Mouse (Mus musculus): ENCODE measurements at regions not wholly inside any gene's neighbourhood (a gene's known extent, or its start where the extent isn't known, plus 50 kb on each side); places are given as distances from the start of the nearest gene placed in this dataset.
A peak's percentile ranks its signal among the peaks of the same experiment; 100 is the strongest.

DNA sequence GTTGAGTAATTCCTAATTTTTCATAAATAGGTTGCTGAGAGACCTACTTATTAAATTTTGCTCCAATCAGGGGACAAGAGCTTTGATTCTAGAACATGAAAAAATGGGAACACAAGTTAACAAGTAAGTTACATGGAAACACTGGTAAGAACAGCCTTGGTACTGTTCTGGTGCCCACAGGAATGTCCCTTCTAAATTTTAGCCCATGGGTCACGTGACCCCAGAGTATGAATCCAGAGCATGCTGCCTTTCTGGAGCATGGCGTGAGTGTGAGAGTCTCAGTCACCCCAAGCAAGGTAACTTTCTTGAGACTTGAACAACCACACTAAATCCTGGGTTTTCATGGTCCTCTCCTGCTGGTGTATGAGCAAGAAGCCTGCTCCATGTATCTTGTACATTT, 263.7 kb upstream of the Actbl2 start:
- DNase-seq = no peak

DNA sequence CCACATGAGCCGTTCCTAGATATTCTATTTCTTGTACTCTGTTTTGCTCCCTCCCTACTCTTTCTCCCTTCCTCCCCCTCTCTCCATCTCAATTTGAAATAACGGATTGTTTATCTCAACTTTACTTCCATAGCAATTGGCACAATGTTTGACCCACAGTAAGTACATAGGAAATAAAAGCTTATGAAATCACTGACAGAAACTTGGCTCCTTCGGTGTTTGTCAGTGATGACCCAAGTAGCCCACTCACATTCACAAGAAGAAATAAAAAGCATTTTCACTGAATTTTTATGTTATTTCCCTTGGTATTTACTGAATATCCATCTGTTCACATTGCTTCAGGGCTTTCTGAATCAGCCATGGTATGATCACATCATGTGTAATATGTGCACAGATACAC, 260.2 kb upstream of the Actbl2 start:
- no peak for DNase-seq

DNA sequence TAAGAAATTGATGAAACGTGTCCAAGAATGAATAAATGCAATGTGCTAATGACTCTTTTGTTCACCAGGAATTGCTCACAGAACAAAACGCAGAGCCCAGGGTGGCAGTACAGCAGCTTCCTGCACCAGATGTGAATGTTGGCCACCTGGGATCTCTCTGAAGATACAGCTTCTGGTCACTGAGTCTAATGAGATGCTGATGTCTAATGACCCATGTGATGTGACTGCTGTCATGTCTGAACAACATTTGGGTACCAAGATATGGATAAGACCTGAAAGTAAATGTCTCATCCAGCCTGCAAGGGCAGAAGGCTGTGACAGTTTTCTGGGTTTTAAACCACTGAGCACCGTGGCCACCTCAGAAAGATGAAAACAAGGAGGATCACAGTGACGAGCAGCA, 252.1 kb upstream of the Actbl2 start:
- DNase-seq = no peak

DNA sequence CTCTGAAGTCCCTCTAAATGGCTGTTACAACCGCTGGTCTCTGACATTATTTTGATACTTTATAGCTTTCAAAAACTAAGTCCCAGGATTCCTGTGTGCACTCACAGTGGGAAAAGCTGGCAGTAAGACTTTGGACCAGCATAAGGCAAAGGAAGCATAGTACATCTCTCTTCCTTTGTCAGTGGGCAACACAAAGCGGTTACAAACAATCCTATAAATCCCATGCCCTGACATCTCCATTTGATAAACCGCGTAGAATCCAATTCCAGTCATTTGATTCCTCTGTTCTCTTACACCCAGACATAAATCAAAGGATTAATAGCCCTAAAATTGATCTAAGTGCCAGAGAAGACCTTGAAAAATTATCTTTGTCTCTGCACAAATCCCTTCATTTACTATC, 240.7 kb upstream of the Actbl2 start:
- no peak for DNase-seq

- no peak for DNase-seq
Measured at GRCm38 (mm10) chr13:111030111-111030510, 224.7 kb upstream of the Actbl2 start.

DNA sequence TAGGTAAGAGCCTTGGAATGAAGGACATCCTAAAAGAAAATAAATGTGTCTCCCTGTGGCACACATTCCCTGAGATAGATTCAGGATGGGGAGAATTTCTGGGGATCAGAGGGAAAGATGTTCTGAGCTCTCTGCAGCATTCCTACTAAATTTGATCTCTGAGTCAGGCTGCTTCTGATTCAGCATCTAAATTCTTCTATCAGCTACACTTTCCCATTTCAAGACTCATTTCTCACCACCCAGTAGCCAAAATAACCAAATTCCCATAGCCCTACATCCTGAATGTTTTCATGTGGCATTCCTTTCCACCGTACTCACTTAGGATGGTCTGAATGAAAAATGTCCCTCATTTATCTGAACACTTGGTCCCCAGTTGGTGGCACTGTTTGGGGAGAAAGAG, 223.2 kb upstream of the Actbl2 start:
- DNase-seq = no peak

GRCm38 (mm10) chr13:111043637-111044036, 211.2 kb upstream of the Actbl2 start:
- DNase-seq = no peak

DNA sequence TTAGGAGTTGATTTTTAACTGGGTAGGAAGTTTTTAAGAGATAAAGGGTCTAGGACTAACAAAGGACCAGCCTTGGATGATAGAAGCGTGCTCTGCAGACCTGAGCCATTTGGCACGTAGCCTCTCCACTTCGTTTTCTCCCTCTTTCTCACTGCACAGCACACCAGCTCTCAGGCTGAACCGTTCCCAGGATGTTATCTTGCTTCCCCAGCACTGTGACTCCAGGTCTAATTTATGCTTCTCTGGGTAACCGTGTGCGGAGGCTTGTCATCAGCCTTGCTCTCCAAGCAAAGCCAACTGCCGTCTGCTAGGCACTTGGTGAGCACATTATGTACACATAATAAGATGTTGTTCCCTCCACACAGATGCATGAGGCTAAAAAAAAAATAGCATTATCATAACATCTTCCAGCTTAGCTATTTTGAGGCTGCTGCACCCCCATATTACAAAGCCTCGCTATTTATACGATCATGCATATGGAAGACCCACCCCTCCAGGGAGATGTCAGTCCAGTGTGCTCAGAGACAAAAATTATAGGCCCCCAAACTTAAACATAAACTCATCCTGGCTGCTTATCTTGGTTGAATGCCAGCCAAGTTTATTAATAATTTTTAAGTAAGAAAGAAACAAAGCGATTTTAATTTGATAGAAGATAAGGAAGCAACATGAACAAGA, 210.3 kb upstream of the Actbl2 start:
- DNase-seq = no peak

GRCm38 (mm10) chr13:111050097-111050496, 204.7 kb upstream of the Actbl2 start:
- peak; percentile 9 for DNase-seq

GRCm38 (mm10) chr13:111055817-111056216, 199.0 kb upstream of the Actbl2 start:
- no peak for DNase-seq

- no peak for DNase-seq
Measured at GRCm38 (mm10) chr13:111087753-111088152, 167.1 kb upstream of the Actbl2 start.

DNA sequence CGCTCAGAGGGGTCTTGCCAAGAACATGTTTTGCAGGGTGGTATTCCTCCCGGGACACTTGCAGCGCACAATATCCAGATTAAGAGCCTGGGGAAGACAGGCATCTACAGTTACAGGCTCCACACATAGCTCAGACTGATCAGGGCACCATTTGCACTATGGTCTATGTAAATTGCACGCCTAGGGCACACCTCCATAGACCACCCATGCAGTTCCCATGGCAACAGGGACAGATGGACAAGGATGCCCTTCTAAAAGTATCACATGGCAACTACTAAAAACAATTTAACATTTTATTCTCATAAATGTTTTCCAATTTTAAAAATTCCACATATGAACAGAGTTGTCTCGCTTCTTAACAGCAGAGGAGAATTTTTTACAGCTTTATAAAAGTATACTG, 158.7 kb upstream of the Actbl2 start:
- no peak for DNase-seq

- no peak for DNase-seq
Measured at GRCm38 (mm10) chr13:111097336-111097735, 157.5 kb upstream of the Actbl2 start.

GRCm38 (mm10) chr13:111098738-111099137, 156.1 kb upstream of the Actbl2 start:
- DNase-seq = no peak

- no peak for DNase-seq
Measured at GRCm38 (mm10) chr13:111099252-111099651, 155.6 kb upstream of the Actbl2 start.

DNA sequence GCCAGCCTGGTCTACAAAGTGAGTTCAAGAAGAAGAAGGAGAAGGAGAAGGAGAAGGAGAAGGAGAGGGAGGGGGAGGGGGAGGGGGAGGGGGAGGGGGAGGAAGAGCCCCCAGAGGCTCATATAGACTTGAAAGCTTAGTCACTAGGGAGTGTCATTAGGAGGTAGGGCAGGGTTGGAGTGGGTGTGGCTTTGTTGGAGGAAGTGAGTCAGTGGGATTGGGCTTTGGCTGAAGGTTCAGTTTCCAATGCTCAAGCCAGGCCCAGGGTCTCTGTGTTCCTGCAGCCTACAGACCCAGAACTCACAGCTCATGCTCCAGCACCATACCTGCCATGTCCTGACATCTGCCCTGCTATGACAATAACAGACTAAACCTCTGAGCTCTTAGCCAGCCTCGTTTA, 154.4 kb upstream of the Actbl2 start:
- DNase-seq = no peak

- DNase-seq = no peak
Measured at GRCm38 (mm10) chr13:111104567-111105219, 150.1 kb upstream of the Actbl2 start.

DNA sequence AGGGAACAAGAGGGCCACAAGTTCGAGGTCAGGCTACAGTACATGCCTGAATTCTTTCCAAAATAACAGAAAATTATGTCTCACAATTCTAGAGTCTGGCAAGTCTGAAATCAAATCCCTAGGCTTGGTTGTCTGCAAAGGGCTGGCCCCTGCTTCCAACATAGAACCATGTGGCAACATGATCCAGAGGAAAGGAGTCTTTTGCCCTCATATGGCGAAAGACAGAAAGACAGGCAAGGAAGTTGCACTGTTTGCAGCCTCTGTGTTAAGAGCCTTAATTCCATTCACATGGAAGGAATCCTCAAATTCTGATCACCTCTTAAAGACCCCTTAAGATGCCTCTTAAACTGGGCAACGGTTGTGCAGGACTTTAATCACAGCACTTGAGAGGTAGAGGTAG, 123.7 kb upstream of the Actbl2 start:
- no peak for DNase-seq

DNA sequence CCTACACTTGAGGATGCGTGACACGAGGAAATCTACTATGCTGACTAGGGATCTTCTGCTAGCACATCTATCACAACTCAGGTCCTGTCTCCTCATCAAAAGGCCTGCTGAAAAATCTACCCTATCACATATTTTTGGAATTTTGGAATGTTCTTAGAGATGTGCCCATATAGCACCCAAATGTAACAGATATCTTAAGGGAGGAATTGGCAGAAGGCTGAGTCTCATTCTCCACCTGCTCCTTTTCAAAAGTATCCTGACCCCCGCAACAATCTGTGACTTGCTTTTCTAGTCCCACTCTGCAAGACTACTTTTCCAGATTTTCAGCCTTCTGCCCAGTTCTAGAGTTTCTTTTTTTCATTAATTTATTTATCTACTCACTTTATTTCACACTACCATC, 118.4 kb upstream of the Actbl2 start:
- DNase-seq = no peak

- no peak for DNase-seq
Measured at GRCm38 (mm10) chr13:111142757-111143420, 111.9 kb upstream of the Actbl2 start.

DNA sequence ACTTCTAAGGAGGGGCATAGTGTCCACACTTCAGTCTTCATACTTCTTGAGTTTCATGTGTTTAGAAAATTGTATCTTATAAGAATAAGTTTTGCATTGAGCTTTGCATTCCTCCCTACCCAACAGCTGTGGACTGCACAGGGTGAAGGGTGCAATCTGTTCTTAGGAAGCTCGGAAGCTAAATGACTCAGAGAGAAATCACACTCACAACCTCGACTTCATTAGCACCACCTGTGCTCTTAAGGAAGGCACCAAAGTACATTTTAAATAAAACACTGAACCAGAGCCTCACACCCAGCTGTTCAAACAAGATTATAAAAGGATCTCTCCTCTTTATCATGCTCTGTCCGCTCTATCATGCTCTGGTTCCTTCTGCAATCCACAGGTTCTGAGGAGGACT, 110.1 kb upstream of the Actbl2 start:
- DNase-seq = no peak

GRCm38 (mm10) chr13:111157921-111158638, 96.7 kb upstream of the Actbl2 start:
- DNase-seq = no peak

DNA sequence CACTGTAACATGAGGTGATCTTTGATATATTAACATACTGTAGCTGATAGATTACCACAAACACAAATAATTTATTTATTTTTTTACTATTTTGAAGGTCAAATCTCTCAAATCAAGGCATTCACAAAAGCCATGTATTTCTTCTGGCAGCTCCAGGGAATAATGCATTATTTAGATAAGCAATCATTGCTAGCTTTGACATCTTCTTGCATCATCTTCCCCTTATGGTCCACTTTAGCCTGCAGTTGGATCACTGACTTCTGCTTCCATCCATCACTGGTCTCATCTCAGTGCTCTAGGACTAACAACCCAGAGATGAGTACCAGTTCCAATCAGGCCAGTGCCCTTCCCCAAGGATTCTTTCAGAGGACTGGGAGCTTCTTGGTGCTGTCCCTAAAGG, 95.3 kb upstream of the Actbl2 start:
- no peak for DNase-seq
